Mouse (Mus musculus) hindbrain, embryonic 14.5 days (tissue): ENCODE data around the gene Trit1. TPM values are rescaled to one million over a fixed set of nuclear protein-coding genes. Genes with fewer than 3 reads are reported as not detected.

Experiments
- ATAC-seq: fragments of 200-750 bp; cut with Nextera tagmentation; 2 replicates; pipeline ENCODE4 v1.8.0; 2017; ENCODE audit warnings: moderate number of reproducible peaks, mild to moderate bottlenecking, moderate TSS enrichment, moderate library complexity; ENCODE audit not compliant: low FRiP score
- DNase-seq: peaks from one replicate; pipeline ENCODE4 v3.0.0-alpha.2; 2015; ENCODE audit warnings: low spot score
- H3K27ac ChIP-seq: fragments of 300-500 bp; sonication (generic); 2 replicates; pipeline ENCODE4 v1.5.1; 2014; ENCODE audit warnings: mild to moderate bottlenecking, moderate library complexity
- H3K27me3 ChIP-seq: fragments of 300-500 bp; sonication (generic); 2 replicates; pipeline ENCODE4 v1.6.1; 2014; ENCODE audit warnings: mild to moderate bottlenecking, low read length, mixed read lengths; ENCODE audit not compliant: control insufficient read depth, insufficient read depth
- H3K36me3 ChIP-seq: fragments of 300-500 bp; sonication (generic); replicated peaks from 2 replicates; pipeline ENCODE4 v1.6.1; 2014; ENCODE audit not compliant: control insufficient read depth, insufficient read depth
- H3K4me1 ChIP-seq: fragments of 300-500 bp; sonication (generic); replicated peaks from 2 replicates; pipeline ENCODE4 v1.6.1; 2014; ENCODE audit warnings: antibody characterized with exemption, low read length, mixed read lengths; ENCODE audit not compliant: control insufficient read depth, insufficient read depth
- H3K4me2 ChIP-seq: fragments of 300-500 bp; sonication (generic); replicated peaks from 2 replicates; pipeline ENCODE4 v1.6.1; 2014; ENCODE audit warnings: mild to moderate bottlenecking, moderate library complexity
- H3K4me3 ChIP-seq: fragments of 300-500 bp; sonication (generic); replicated peaks from 2 replicates; pipeline ENCODE4 v1.5.1; 2014; ENCODE audit warnings: mild to moderate bottlenecking, low read length
- H3K9ac ChIP-seq: fragments of 300-500 bp; sonication (generic); 2 replicates; pipeline ENCODE4 v1.6.1; 2014
- H3K9me3 ChIP-seq: fragments of 300-500 bp; sonication (generic); 2 replicates; pipeline ENCODE4 v1.6.1; 2016; ENCODE audit warnings: low read length; ENCODE audit not compliant: control insufficient read depth
- WGBS: fragments of 180-500 bp; shearing (Covaris S2); extraction: QIAGEN DNeasy Blood & Tissue Kit; methylation state at CpG from one replicate; pipeline ENCODE4 v1.1.7; 2014; 5-methylcytosine and 5-hydroxymethylcytosine counted together
- polyA plus RNA-seq: library from polyadenylated mRNA; unstranded; fragments of >200 nt; fragmentation: Nextera tagmentation; extraction: Ambion mirVana; gene quantifications from 2 replicates; pipeline ENCODE4 v1.2.1, GENCODE M21; 2014

Trit1 gene
- polyA plus RNA-seq = 19.8 and 24.6 TPM in 2 replicates

DNA sequence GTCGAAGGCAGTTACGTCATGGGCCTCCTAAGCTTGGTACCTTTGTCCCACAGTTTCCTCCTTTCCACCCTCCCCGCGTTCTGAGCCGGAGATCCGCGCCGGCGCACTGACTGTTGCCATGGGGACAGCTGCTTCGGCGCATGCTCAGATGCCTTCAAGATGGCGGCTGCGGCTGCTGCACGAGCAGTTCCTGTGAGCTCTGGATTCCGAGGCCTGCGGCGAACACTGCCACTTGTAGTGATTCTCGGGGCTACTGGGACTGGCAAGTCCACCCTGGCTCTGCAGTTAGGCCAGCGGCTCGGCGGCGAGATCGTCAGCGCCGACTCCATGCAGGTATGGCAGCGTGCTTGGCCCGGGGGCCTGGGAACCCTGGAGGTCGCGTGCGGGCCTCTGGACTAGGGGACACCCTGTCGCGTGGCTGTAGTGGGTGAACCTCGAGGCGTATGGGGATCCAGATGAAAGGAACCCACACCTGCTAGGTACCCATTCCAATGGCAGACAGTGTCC lies at the start of gene Trit1:
TSS of gene Trit1 (plus strand) at position 147 of the 507 bp plus-strand sequence.
- H3K4me1 ChIP-seq = peaks cover 62% of the 10 kb centered on the region
- peak within 1 kb of the TSS; percentile 74 for H3K9ac ChIP-seq
- whole genome bisulfite sequencing = under 1% methylated on average over 34 of the region's 34 CpGs

DNA sequence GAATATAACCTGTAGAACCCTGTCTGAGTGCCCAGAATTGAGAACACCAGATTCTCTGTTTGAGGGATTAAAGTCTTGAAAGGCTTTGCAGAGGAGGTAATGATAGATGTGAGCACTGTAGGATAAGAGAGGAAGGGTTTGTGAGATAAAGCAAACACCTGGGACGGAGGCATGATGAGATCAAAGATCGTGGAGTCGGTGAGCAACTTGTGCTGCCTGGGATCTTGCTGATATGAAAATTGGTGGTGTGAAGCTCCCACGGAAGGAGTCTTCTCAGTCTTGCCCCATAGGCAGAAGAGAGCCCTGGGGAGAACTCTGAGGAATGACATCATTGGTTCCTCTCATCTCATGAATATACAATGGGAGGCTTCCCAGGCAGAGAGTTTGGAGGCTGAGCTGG lies 48.3 kb upstream of the Trit1 start:
- 72% methylated on average over 4 of the region's 4 CpGs for WGBS
- Histone ChIP-seq H3K27me3 (no peaks in the 10 kb centered on the region), H3K4me1 (peaks cover under 1% of the 10 kb centered on the region; the same call in 1 of the 2 replicates), H3K27ac (no peak overlapping the region), H3K4me3 (no peak overlapping the region), H3K9ac (no peak overlapping the region), H3K36me3 (no peaks in the 10 kb centered on the region), H3K9me3 (no peaks in the 10 kb centered on the region), H3K4me2 (no peak overlapping the region)
- ATAC-seq = no peak
- DNase-seq = no peak

More for the DNA sequence above, at the start of gene Trit1:
- H3K36me3 ChIP-seq = peaks cover 3% of the 10 kb centered on the region; the same call in 1 of the 2 replicates
- H3K27ac ChIP-seq = peak within 1 kb of the TSS; percentile 99
- peak; percentile 98 for DNase-seq
- ATAC-seq = peak; percentile 89
- H3K27me3 ChIP-seq = no peaks in the 10 kb centered on the region
- H3K4me3 ChIP-seq = peak within 1 kb of the TSS; percentile 72
- H3K9me3 ChIP-seq = no peaks in the 10 kb centered on the region
- H3K4me2 ChIP-seq = peak within 1 kb of the TSS; percentile 89

DNA sequence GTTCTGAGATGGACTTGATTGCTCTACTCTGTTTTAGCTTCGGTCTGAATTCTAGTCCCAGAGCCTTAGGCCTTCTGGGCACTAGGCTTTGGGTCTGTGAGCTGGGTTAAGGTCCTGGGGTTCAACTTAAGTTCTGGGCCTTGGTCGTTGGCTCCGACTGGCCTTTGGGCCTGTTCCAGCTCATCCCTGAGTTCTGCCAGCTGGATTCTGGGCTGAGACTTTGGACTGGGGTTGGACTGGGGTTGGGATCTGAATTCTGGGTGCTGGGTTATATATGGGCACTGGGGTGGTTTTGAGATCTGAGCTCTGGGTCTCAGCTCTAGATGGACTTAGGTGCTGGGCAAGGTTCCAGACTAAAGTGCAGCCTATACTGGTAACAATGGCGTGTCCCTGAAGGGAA lies 45.2 kb upstream of the Trit1 start:
- no peak for ATAC-seq
- 82% methylated on average over 4 of the region's 4 CpGs for WGBS
- no peaks in the 10 kb centered on the region for H3K27me3 ChIP-seq
- H3K4me2 ChIP-seq = no peak overlapping the region
- H3K9me3 ChIP-seq = no peaks in the 10 kb centered on the region
- no peaks in the 10 kb centered on the region for H3K4me1 ChIP-seq
- H3K27ac ChIP-seq = no peak overlapping the region
- H3K4me3 ChIP-seq = no peak overlapping the region
- H3K9ac ChIP-seq = no peak overlapping the region
- DNase-seq = no peak
- no peaks in the 10 kb centered on the region for H3K36me3 ChIP-seq

DNA sequence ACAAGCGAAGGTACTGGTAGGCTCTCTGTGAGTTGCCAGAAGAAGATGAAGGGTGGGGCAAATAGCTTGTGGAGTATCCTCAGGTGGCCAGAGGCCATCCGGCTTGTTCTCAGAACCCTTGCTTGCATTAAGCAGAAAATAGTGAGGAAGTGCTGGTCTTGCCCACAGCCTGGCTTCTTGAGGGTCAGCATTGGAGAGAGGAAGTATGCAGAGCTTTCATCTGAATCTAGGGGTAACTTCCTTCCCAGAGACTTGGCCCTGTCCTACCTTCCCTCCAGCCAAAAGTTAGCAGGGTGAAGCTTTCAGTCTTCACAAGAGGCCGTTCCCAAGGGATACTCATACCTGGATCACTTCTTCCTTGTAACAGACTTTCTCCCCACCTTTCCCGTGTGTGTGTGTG lies 44.8 kb upstream of the Trit1 start:
- H3K4me3 ChIP-seq = no peak overlapping the region
- DNase-seq (no peak), ATAC-seq (no peak)
- H3K4me2 ChIP-seq = no peak overlapping the region
- WGBS = 86% methylated on average over 4 of the region's 4 CpGs
- no peaks in the 10 kb centered on the region for H3K4me1 ChIP-seq
- no peaks in the 10 kb centered on the region for H3K27me3 ChIP-seq
- no peak overlapping the region for H3K9ac ChIP-seq
- H3K9me3 ChIP-seq = no peaks in the 10 kb centered on the region
- H3K36me3 ChIP-seq = no peaks in the 10 kb centered on the region
- no peak overlapping the region for H3K27ac ChIP-seq

DNA sequence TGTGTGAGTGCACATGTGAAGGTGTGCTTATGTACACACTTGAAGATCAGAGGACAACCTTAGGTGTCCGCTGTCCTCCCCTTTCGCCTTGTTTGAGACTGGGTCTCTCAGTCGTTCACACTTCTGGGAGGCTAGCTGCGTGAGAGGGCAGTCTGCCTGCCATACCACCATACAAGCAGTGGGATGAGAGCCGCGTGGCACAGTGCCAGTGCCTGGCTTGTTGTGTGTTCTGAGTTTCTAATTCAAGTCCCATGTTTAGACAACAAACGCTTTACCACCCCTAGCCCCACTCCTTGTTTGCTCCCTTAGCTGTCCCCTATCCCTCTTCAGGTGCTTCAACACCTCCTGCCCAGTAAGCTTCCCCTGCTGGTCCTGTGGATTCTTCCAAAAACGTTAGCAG lies 44.3 kb upstream of the Trit1 start:
- H3K4me2 ChIP-seq = no peak overlapping the region
- H3K9ac ChIP-seq = no peak overlapping the region
- no peaks in the 10 kb centered on the region for H3K4me1 ChIP-seq
- H3K4me3 ChIP-seq = no peak overlapping the region
- WGBS = 74% methylated on average over 8 of the region's 8 CpGs
- H3K9me3 ChIP-seq = no peaks in the 10 kb centered on the region
- no peaks in the 10 kb centered on the region for H3K27me3 ChIP-seq
- no peak for DNase-seq
- H3K27ac ChIP-seq = no peak overlapping the region
- ATAC-seq = no peak
- H3K36me3 ChIP-seq = no peaks in the 10 kb centered on the region

DNA sequence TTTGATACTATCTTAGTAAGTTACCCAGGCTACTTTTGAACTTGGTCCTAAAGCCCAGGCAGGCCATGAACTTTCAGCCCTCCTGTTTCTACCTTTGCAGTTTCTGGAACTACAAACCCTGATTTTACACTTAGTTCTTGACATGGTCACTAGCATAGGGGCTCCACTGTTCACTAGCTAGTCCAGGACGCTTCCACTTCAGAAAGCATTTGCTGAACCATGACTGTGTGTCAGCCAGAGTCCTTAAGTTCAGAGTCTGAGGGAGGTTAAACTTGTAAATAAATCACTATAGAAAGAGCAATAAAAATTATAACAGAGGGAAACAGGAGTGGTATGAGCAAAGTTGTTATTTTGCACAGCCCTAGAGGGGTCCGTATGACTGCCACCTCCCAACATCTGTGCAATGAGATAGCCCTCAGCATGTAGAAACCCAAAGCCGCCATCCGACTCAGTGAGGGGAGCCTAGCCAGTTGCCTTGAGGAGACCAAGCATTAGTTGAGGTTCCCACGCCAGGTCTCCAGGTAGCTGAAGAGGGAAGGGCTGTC lies 41.3 kb upstream of the Trit1 start:
- Histone ChIP-seq H3K4me2 (no peak overlapping the region), H3K36me3 (no peaks in the 10 kb centered on the region), H3K9me3 (no peaks in the 10 kb centered on the region), H3K4me3 (no peak overlapping the region), H3K27me3 (no peaks in the 10 kb centered on the region), H3K27ac (no peak overlapping the region), H3K4me1 (no peaks in the 10 kb centered on the region), H3K9ac (no peak overlapping the region)
- DNase-seq (no peak), ATAC-seq (no peak)
- WGBS = 89% methylated on average over 5 of the region's 5 CpGs

DNA sequence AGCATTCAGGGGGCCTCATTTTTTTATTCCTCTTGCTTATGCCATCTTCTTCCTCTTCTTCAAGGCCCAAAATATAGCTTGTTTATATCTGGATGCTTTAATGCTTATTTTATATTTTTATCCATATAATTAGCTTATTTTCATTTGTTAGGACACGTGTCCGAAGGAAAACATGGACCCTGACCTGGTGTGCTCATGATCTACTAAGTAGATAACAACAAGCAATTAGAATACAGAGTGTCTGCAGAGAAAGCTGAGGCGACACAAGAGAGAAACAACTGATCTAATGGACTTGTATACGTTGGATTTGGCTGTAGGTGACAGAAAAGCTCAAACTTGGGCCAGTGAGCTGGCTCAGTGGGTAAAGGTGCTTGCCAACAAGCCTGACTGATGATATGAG lies 39.5 kb upstream of the Trit1 start:
- Histone ChIP-seq H3K4me3 (no peak overlapping the region), H3K4me1 (no peaks in the 10 kb centered on the region), H3K27ac (no peak overlapping the region), H3K4me2 (no peak overlapping the region), H3K9ac (no peak overlapping the region), H3K9me3 (no peaks in the 10 kb centered on the region), H3K36me3 (no peaks in the 10 kb centered on the region), H3K27me3 (peaks cover 4% of the 10 kb centered on the region; the same call in 1 of the 2 replicates)
- WGBS = 86% methylated on average over 4 of the region's 4 CpGs
- DNase-seq (no peak), ATAC-seq (no peak)

DNA sequence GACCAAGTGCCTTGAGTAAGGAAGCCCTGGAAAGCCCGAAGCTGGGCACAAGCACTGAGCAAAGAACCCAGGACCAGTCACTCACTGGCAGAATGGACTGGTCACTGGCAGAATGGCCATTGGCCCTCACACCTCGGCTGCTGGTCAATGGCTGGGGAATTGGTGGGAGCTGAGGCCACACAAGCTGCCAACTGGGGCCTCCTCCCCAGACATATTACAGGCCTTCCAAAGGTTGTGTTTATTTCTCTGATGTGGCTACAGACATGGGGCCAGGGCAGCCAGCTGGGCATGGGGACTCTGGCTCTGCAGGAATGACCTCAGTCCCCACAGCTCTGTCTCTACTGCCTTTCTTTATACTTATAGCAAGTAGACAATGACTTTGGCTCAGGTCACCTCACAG lies 37.5 kb upstream of the Trit1 start:
- DNase-seq (no peak), ATAC-seq (no peak)
- Histone ChIP-seq H3K27ac (no peak overlapping the region), H3K4me3 (no peak overlapping the region), H3K9ac (no peak overlapping the region), H3K4me2 (no peak overlapping the region), H3K9me3 (no peaks in the 10 kb centered on the region), H3K27me3 (peaks cover 18% of the 10 kb centered on the region), H3K4me1 (no peaks in the 10 kb centered on the region), H3K36me3 (no peaks in the 10 kb centered on the region)
- 84% methylated on average over 2 of the region's 2 CpGs for WGBS

DNA sequence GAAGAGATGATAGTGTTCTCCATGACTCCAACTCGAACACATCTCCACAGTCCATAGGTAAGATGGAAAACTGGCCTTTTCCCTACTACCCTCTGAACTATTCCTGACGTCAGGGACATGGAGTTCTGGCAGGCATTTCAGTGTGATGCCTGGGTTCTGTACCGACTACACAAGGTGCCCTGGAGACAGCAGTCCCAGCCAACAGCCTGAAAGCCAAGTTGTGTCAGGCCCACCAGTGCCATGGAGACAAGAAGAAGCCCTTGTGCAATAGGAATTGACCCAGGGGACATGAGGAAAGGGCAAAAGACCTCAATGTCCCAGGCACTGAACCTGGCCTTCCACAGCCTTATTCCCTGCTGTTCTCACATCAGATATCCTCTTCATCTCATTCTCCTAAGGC lies 36.6 kb upstream of the Trit1 start:
- no peak overlapping the region for H3K4me3 ChIP-seq
- H3K36me3 ChIP-seq = no peaks in the 10 kb centered on the region
- no peak overlapping the region for H3K27ac ChIP-seq
- no peak overlapping the region for H3K9ac ChIP-seq
- peaks cover 21% of the 10 kb centered on the region for H3K27me3 ChIP-seq
- no peak overlapping the region for H3K4me2 ChIP-seq
- DNase-seq (no peak), ATAC-seq (no peak)
- H3K9me3 ChIP-seq = no peaks in the 10 kb centered on the region
- no peaks in the 10 kb centered on the region for H3K4me1 ChIP-seq
- 78% methylated on average over 3 of the region's 3 CpGs for WGBS

DNA sequence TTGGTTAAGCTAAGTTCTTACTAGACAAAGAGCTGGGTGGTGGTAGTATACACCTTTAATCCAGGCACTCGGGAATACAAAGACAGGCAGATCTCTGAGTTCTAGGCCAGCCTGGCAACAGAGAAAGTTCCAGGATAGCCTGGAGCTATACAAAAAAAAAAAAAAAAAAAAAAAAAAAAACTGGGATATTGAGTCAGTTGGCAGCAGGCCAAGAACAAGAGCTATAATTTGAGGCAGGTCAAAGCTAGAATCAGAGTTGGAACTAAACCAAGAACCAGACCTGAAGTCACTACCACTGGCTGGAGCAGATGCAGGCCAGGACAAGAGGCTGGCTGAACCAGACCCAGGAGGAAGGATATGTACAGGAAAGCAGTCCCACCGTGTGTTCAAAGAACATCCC lies 35.7 kb upstream of the Trit1 start:
- H3K9ac ChIP-seq = no peak overlapping the region
- H3K36me3 ChIP-seq = no peaks in the 10 kb centered on the region
- WGBS = 87% methylated on average over 2 of the region's 2 CpGs
- DNase-seq (no peak), ATAC-seq (no peak)
- no peak overlapping the region for H3K4me2 ChIP-seq
- H3K4me1 ChIP-seq = no peaks in the 10 kb centered on the region
- no peaks in the 10 kb centered on the region for H3K9me3 ChIP-seq
- no peak overlapping the region for H3K4me3 ChIP-seq
- H3K27me3 ChIP-seq = peaks cover 21% of the 10 kb centered on the region
- no peak overlapping the region for H3K27ac ChIP-seq
